Mouse (Mus musculus) embryonic facial prominence, embryonic 11.5 days (tissue): Measurements from ENCODE around the gene Actr5. TPM values are rescaled to one million over a fixed set of nuclear protein-coding genes. Genes with fewer than 3 reads are reported as not detected.
A peak's percentile ranks its signal among the peaks of the same experiment; 100 is the strongest.

Experiments
- ATAC-seq: fragments of 200-750 bp; cut with Nextera tagmentation; replicated peaks from 2 replicates; pipeline ENCODE4 v1.8.0; 2017; ENCODE audit warnings: low read depth; ENCODE audit not compliant: insufficient number of reproducible peaks, low FRiP score, low TSS enrichment
- DNase-seq: peaks from one replicate; pipeline ENCODE4 v3.0.0-alpha.2; 2015; ENCODE audit warnings: low spot score
- H3K27ac ChIP-seq: fragments of 300-500 bp; sonication (generic); replicated peaks from 2 replicates; pipeline ENCODE4 v1.5.1; 2014; ENCODE audit warnings: mild to moderate bottlenecking, low read depth, low read length, control low read depth
- H3K27me3 ChIP-seq: fragments of 300-500 bp; sonication (generic); 2 replicates; pipeline ENCODE4 v1.6.1; 2014; ENCODE audit warnings: mild to moderate bottlenecking, low read length, moderate library complexity, mixed read lengths; ENCODE audit not compliant: control insufficient read depth, insufficient read depth
- H3K36me3 ChIP-seq: fragments of 300-500 bp; sonication (generic); replicated peaks from 2 replicates; pipeline ENCODE4 v1.6.1; 2014; ENCODE audit warnings: low read depth, mild to moderate bottlenecking, low read length, moderate library complexity, mixed read lengths; ENCODE audit not compliant: control insufficient read depth, insufficient read depth
- H3K4me1 ChIP-seq: fragments of 300-500 bp; sonication (generic); 2 replicates; pipeline ENCODE4 v1.6.1; 2014; ENCODE audit warnings: low read length, mixed read lengths; ENCODE audit not compliant: control insufficient read depth, insufficient read depth
- H3K4me2 ChIP-seq: fragments of 300-500 bp; sonication (generic); 2 replicates; pipeline ENCODE4 v1.6.1; 2014; ENCODE audit warnings: low read depth, mild to moderate bottlenecking, control low read depth, low read length, moderate library complexity
- H3K4me3 ChIP-seq: fragments of 300-500 bp; sonication (generic); 2 replicates; pipeline ENCODE4 v1.5.1; 2014; ENCODE audit warnings: low read depth, low read length, control low read depth
- H3K9ac ChIP-seq: fragments of 300-500 bp; sonication (generic); replicated peaks from 2 replicates; pipeline ENCODE4 v1.6.1; 2014; ENCODE audit warnings: mild to moderate bottlenecking, control low read depth, low read length
- H3K9me3 ChIP-seq: fragments of 300-500 bp; sonication (generic); replicated peaks from 2 replicates; pipeline ENCODE4 v1.6.1; 2016; ENCODE audit warnings: mild to moderate bottlenecking, low read length, inconsistent platforms, mixed read lengths; ENCODE audit not compliant: control insufficient read depth
- WGBS: fragments of 180-500 bp; shearing (Covaris S2); extraction: QIAGEN DNeasy Blood & Tissue Kit; methylation state at CpG from one replicate; pipeline ENCODE4 v1.1.7; 2014; 5-methylcytosine and 5-hydroxymethylcytosine counted together
- polyA plus RNA-seq: library from polyadenylated mRNA; unstranded; fragments of >200 nt; fragmentation: Nextera tagmentation; extraction: Ambion mirVana; gene quantifications from 2 replicates; pipeline ENCODE4 v1.2.1, GENCODE M21; 2014

Actr5 gene
- polyA plus RNA-seq, 1 experiment from 2014 or later: 16.5 TPM

GRCm38 (mm10) chr2:158658822-158659221, 34.1 kb downstream of the Actr5 start:
- Histone ChIP-seq H3K4me2 (no peak overlapping the region), H3K27me3 (no peaks in the 10 kb centered on the region), H3K27ac (no peak overlapping the region), H3K4me1 (no peaks in the 10 kb centered on the region), H3K9ac (no peak overlapping the region), H3K36me3 (no peaks in the 10 kb centered on the region), H3K4me3 (no peak overlapping the region), H3K9me3 (no peaks in the 10 kb centered on the region)
- WGBS: 41% methylated on average over 6 of the region's 6 CpGs
- no peak for DNase-seq
- ATAC-seq: peak; percentile 76; the same call in 1 of the 2 replicates

- Histone ChIP-seq H3K27me3 (no peaks in the 10 kb centered on the region), H3K4me1 (no peaks in the 10 kb centered on the region), H3K36me3 (no peaks in the 10 kb centered on the region), H3K9me3 (no peaks in the 10 kb centered on the region), H3K4me3 (no peak overlapping the region), H3K27ac (no peak overlapping the region), H3K4me2 (no peak overlapping the region), H3K9ac (no peak overlapping the region)
- ATAC-seq (no peak), DNase-seq (no peak)
- 74% methylated on average over 3 of the region's 3 CpGs for WGBS
Observed at GRCm38 (mm10) chr2:158659346-158659745, 34.7 kb downstream of the Actr5 start.

GRCm38 (mm10) chr2:158665098-158665497, 40.4 kb downstream of the Actr5 start, which contains the start of gene Ppp1r16b:
Gene Ppp1r16b (plus strand): TSS chr2:158665398.
- Histone ChIP-seq H3K9me3 (no peaks in the 10 kb centered on the region), H3K27me3 (peaks cover 36% of the 10 kb centered on the region), H3K9ac (no peak within 1 kb of the TSS), H3K36me3 (no peaks in the 10 kb centered on the region), H3K27ac (no peak within 1 kb of the TSS), H3K4me1 (peaks cover 4% of the 10 kb centered on the region; the same call in 1 of the 2 replicates), H3K4me2 (no peak within 1 kb of the TSS), H3K4me3 (no peak within 1 kb of the TSS)
- 84% methylated on average over 4 of the region's 4 CpGs for WGBS
- ATAC-seq (no peak), DNase-seq (no peak)

GRCm38 (mm10) chr2:158666071-158666800, 41.5 kb downstream of the Actr5 start:
- no peak overlapping the region for H3K9ac ChIP-seq
- no peaks in the 10 kb centered on the region for H3K9me3 ChIP-seq
- H3K27me3 ChIP-seq: peaks cover 36% of the 10 kb centered on the region
- ATAC-seq (no peak), DNase-seq (no peak)
- H3K4me2 ChIP-seq: no peak overlapping the region
- 28% methylated on average over 13 of the region's 13 CpGs for WGBS
- no peak overlapping the region for H3K27ac ChIP-seq
- H3K36me3 ChIP-seq: no peaks in the 10 kb centered on the region
- no peak overlapping the region for H3K4me3 ChIP-seq
- peaks cover 4% of the 10 kb centered on the region; the same call in 1 of the 2 replicates for H3K4me1 ChIP-seq

- Histone ChIP-seq H3K4me3 (peak overlapping the region; percentile 54), H3K9ac (peak overlapping the region; percentile 57), H3K27ac (no peak overlapping the region), H3K4me1 (peaks cover 4% of the 10 kb centered on the region; the same call in 1 of the 2 replicates), H3K4me2 (peak overlapping the region; percentile 98), H3K9me3 (no peaks in the 10 kb centered on the region), H3K36me3 (no peaks in the 10 kb centered on the region), H3K27me3 (peaks cover 36% of the 10 kb centered on the region)
- WGBS: under 1% methylated on average over 46 of the region's 47 CpGs
- ATAC-seq (peak; percentile 72), DNase-seq (peak; percentile 62)
Observed at GRCm38 (mm10) chr2:158667022-158667670, 42.5 kb downstream of the Actr5 start.

- H3K27ac ChIP-seq: no peak overlapping the region
- H3K9ac ChIP-seq: peak overlapping the region; percentile 57
- H3K4me1 ChIP-seq: peaks cover 4% of the 10 kb centered on the region; the same call in 1 of the 2 replicates
- H3K36me3 ChIP-seq: no peaks in the 10 kb centered on the region
- ATAC-seq (peak; percentile 21), DNase-seq (peak; percentile 47)
- H3K4me2 ChIP-seq: peak overlapping the region; percentile 98
- WGBS: under 1% methylated on average over 54 of the region's 54 CpGs
- peak overlapping the region; percentile 54 for H3K4me3 ChIP-seq
- H3K27me3 ChIP-seq: peaks cover 36% of the 10 kb centered on the region
- H3K9me3 ChIP-seq: no peaks in the 10 kb centered on the region
Observed at GRCm38 (mm10) chr2:158667671-158668432, 43.2 kb downstream of the Actr5 start.

GRCm38 (mm10) chr2:158668433-158669010, 43.8 kb downstream of the Actr5 start:
- DNase-seq (no peak), ATAC-seq (no peak)
- Histone ChIP-seq H3K9ac (peak overlapping the region; percentile 57; the same call in 1 of the 2 replicates), H3K27ac (no peak overlapping the region), H3K27me3 (peaks cover 36% of the 10 kb centered on the region), H3K4me1 (peaks cover 4% of the 10 kb centered on the region; the same call in 1 of the 2 replicates), H3K4me3 (peak overlapping the region; percentile 54), H3K36me3 (no peaks in the 10 kb centered on the region), H3K9me3 (no peaks in the 10 kb centered on the region), H3K4me2 (peak overlapping the region; percentile 98)
- 8% methylated on average over 23 of the region's 23 CpGs for WGBS
